Mouse (Mus musculus): ENCODE data around the gene Ptprr.
A peak's percentile ranks its signal among the peaks of the same experiment; 100 is the strongest.

The Ptprr gene

GRCm38 (mm10) chr10:116261559-116261958 is 243.5 kb downstream of the Ptprr start:
- peak in 1 of 2 experiments; percentile 36 for DNase-seq (ENCODE audit: inconsistent age in 2 of 2, low spot score in 1 of 2)

GRCm38 (mm10) chr10:116264521-116264920 is 246.5 kb downstream of the Ptprr start:
- no peak for DNase-seq (ENCODE audit: inconsistent age in 2 of 2, low spot score in 1 of 2)

DNA sequence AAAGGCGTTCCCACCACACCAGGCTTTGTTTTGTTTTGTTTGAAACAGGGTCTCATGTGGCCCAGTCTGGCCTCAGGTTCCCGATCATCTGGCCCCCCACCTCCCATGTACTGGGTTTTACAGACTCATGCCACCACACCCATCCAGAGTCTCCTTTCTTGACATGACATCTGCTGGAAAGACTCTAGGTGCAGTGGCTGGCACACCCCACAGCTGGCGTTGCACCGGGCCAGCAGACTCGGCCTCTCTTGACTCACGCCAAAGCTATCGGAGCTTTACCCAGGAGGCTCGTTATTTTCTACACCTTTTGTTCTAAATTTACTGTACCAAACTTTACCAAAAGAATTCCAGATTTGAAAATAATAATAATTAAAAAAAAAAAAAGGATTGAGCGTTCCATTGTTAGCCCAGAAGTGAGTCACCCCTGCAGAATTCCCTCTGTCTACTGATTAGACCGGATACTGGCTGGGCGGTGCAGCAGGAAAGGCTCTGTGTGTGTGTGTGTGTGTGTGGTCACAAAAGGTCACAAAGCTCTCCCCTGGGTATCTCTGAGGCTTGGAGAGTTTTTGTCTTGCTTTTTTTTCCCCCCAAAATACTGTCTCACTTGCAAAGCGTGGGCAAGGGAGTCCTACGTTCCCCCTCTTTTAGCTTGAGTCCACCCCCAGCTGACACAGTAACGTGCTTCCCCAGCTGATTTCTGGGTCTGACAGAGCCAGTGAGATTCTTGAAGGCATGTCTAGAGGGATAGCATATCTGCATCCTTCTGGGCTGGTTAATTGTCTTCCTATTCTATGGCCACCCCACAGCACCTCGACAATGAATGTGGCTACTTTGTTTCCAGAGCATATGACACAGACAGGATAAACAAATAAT is 248.8 kb downstream of the Ptprr start:
- peak; percentile 58 to 77 for DNase-seq (ENCODE audit: inconsistent age in 2 of 2, low spot score in 1 of 2)

- DNase-seq (ENCODE audit: inconsistent age in 2 of 2, low spot score in 1 of 2), result no peak
Measured at GRCm38 (mm10) chr10:116267434-116267822, 249.4 kb downstream of the Ptprr start.

DNA sequence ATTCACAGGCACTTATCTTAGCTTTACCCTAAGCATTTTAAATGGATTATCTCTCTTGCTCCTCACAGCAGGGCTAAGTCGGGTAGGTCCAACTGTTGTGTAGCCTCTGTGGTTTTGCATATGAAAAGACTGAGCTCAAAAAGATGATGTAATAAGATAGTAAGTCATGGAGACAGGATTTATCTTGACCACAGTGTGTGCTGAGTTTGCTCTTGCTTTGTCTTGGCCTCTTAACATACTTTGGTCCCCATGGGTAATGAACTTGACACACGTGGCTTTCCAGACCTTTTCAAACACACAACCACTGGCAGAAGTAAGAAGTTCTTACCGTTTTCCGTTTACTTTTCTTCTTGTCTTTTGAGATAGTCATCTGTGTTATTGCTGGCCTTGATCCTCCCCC is 250.3 kb downstream of the Ptprr start:
- DNase-seq (ENCODE audit: inconsistent age in 2 of 2, low spot score in 1 of 2), result no peak

DNA sequence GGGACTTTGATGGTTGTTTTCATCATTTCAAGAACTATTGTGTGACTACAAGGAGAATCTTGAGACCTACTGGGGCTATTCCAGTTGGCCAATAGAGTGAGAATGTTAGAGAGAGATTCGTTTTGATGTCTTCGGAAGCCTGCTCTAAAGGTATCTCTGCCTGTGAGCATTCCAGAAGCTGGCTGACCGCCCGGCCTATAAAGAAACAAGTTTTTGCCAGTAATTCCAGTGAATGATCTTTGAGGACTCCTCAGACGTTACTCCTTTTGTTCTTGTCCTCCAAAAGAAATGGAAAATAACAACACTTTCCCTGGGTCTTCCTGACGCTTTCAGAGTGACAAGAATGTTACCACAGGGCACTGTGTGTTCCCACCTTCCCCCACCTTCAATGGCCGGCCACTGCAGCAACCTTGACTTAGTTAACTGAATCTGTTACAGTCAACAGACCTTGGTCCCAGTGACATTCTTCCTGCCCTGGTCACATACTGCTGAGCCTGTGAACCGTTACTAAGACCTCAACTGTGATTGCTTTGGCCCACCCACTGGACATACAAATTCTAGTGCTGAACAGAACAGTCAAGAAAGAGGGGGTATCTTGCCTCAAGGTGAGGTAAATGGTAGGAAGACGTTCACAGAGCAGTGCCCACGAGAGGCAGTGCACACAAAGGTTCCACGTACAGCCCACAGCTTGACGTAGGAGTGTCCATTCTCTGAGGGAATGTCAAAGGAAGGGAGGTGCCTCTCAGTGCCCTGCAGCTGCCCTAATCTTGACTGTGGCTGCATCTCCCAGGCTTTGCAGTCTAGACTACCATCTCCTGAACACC is 252.8 kb downstream of the Ptprr start:
- DNase-seq (ENCODE audit: inconsistent age in 2 of 2, low spot score in 1 of 2), result peak; percentile 31 to 36

GRCm38 (mm10) chr10:116271470-116271915 is 253.5 kb downstream of the Ptprr start:
- no peak for DNase-seq (ENCODE audit: inconsistent age in 2 of 2, low spot score in 1 of 2)

DNA sequence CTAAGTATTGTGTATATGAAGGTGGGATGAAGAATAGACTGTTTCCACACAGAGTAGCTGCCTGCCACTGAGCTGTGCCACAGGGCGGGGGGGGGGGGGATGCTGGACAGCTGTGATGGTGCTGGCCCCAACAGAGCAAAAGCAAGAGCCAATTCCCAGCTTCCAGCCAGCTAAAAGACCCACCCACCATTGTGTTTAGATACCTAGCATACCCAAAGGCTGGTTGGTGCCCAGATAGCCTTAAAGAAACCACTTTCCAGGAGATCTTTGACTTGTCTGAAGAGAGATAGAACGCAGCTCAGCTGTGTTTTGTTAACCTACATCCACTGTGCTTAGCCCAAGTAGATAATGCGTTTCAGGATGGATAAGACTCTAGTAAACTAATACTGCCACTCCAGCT is 254.1 kb downstream of the Ptprr start:
- DNase-seq (ENCODE audit: inconsistent age in 2 of 2, low spot score in 1 of 2), result no peak

DNA sequence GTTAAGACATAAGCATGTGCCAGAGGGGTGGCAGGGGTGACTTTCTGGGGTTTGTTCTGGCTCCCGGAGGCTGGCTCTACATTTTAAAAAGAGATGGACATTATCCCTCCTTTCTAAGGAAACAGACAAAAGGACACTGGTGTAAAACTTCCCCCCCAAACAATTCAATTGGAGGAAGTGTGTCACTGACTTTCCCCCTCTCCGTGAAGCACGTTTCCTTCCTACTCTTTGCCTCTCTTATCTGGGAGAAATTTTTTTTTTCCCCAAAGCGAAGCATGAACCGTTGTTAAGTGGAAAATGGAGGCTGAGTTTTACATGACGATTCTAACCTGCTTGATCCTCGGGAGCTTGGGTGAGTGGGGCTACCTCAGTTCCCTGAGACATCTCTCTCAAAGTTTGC is 257.3 kb downstream of the Ptprr start, which contains the start of gene Ptprb:
Gene Ptprb (plus strand): TSS at position 244 of the 400 bp plus-strand sequence.
- DNase-seq (ENCODE audit: inconsistent age in 2 of 2, low spot score in 1 of 2), result peak in 1 of 2 experiments; percentile 44

GRCm38 (mm10) chr10:116286697-116287344 is 268.8 kb downstream of the Ptprr start:
- DNase-seq (ENCODE audit: inconsistent age in 2 of 2, low spot score in 1 of 2), result no peak

- peak; percentile 56 to 69 for DNase-seq (ENCODE audit: inconsistent age in 2 of 2, low spot score in 1 of 2)
Measured at GRCm38 (mm10) chr10:116288130-116288529, 270.1 kb downstream of the Ptprr start.

GRCm38 (mm10) chr10:116290483-116290882 is 272.5 kb downstream of the Ptprr start:
- no peak for DNase-seq (ENCODE audit: inconsistent age in 2 of 2, low spot score in 1 of 2)

DNA sequence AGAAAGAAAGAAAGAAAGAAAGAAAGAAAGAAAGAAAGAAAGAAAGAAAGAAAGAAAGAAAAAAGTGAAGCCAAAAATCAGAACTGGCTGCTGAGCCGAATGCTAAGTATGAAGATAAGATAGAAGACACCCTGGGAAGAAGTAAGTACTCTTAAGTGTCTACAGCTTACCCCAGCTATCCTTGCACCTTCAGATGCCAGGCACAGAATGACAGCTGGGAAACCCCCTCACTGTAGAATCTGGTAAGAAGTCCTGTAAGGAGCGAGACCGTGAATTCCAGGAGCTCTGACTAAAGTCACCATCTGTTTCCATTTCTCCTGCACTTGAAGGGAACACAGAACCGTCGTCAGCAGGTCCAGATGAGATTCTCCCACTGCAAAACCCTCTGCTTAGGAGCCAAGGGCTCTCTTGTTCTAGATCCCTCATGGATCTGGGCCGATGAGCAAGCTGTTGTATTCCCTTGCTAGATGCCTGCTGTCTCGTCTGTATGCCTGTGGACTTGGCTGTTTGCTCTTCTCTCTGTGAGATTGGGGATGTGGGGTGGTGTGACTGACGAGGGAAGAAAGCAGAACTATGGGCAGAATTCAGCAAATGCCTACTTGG is 273.2 kb downstream of the Ptprr start:
- DNase-seq (ENCODE audit: inconsistent age in 2 of 2, low spot score in 1 of 2), result no peak

- DNase-seq (ENCODE audit: inconsistent age in 2 of 2, low spot score in 1 of 2), result peak in 1 of 2 experiments; percentile 26
Measured at GRCm38 (mm10) chr10:116296439-116296838, 278.4 kb downstream of the Ptprr start.

DNA sequence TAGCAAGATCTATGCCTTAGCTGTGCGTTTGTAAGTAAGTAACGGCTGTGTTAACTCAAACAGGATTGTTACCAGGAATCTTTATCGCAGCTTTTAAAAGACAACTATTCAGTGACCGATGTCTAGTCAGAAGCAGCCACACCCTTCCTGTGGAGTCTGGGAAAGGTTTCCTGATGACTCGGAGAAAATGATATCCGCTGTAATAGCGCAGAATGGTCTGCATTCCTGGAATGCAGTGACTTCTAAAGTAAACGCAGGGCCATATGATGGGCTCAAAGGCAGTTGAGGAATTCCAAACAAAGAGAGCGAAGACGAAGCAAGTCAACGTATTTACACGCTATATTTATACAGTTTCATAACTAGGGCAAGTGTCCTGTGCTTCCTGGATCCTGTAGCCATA is 279.8 kb downstream of the Ptprr start:
- DNase-seq (ENCODE audit: inconsistent age in 2 of 2, low spot score in 1 of 2), result no peak

DNA sequence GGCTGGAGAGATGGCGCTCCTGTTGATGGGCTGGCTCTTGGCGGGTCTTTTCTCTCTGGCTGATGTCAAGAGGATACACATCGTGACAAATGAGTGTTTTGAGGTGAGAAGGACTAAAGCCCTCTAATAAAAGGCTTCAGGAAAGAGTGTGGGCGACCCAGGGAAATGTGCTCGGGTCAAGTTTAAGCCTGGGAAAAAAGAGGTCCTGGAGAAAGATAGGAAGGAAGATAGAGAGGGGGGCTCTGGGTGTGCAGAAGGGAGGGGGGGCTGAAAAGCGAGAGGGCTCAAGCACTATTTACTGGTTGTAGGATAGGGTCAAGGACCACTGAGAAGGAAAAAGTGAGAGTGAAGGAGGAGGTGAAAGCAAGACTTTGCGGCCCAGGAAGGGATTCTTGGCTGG is 282.8 kb downstream of the Ptprr start:
- peak in 1 of 2 experiments; percentile 46 for DNase-seq (ENCODE audit: inconsistent age in 2 of 2, low spot score in 1 of 2)

- DNase-seq (ENCODE audit: inconsistent age in 2 of 2, low spot score in 1 of 2), result peak; percentile 62 to 72
Measured at GRCm38 (mm10) chr10:116301258-116301657, 283.2 kb downstream of the Ptprr start.

GRCm38 (mm10) chr10:116304355-116304754 is 286.3 kb downstream of the Ptprr start:
- no peak for DNase-seq (ENCODE audit: inconsistent age in 2 of 2, low spot score in 1 of 2)

GRCm38 (mm10) chr10:116309460-116309859 is 291.4 kb downstream of the Ptprr start:
- DNase-seq (ENCODE audit: inconsistent age in 2 of 2, low spot score in 1 of 2), result no peak

DNA sequence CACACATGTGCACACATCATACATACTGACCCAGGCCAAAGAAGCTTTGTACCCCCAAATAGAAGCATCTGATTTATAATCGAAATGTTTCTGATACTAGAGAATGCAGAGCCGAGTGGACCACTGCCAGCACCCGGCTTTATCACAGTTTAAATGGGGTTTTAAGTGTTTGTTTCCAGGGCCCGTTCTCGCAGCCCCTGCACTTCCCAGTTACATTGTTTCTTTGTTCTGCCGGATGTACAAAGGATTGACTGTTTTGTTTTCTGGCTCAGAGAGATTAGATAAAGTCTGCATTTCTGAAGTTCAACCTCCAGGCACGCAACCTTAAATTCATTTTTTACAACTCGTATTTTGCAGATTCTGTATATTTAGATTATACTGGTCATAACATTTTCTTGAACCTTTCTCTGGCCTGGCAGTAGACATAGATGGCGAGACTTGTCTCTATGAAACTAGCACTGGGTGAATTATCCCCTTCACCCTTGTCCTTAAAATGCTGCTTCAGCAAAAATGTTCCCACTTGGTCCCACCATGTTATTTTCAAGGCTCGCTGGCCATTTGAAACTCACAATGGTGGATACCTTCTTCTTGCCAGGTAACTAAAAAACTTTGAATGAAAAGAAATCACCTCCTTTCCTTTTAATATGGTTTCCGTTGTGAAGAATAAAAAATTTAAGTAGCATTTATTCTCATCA is 292.6 kb downstream of the Ptprr start:
- no peak for DNase-seq (ENCODE audit: inconsistent age in 2 of 2, low spot score in 1 of 2)
